Mouse (Mus musculus): Measurements from ENCODE around the gene Colq. TPM values are rescaled to one million over a fixed set of nuclear protein-coding genes. Genes with fewer than 3 reads are reported as not detected.

Gene Colq
- polyA plus RNA-seq, 2 experiments = 0.04 TPM; not detected in 1

GRCm38 (mm10) chr14:31571419-31571818 lies 19.7 kb downstream of the Colq start:
- no peaks in the 10 kb centered on the region for H3K9me3 ChIP-seq (ENCODE audit: control insufficient read depth, low read length)
- H3K4me1 ChIP-seq (replicated peaks; ENCODE audit: control insufficient read depth in 2 of 2, insufficient read depth in 2 of 2, low read length in 1 of 2) = peaks cover 11 to 23% of the 10 kb centered on the region in 2 experiments
- H3K36me3 ChIP-seq (replicated peaks; ENCODE audit: control insufficient read depth, insufficient read depth, low read depth) = no peaks in the 10 kb centered on the region
- TF ChIP-seq CTCF (IDR thresholded peaks at IDR 0.05; ENCODE audit: low read depth) (no peak), EP300 (IDR thresholded peaks at IDR 0.05; ENCODE audit: low read depth) (no peak)
- no peak for ATAC-seq (ENCODE audit: insufficient read depth)
- WGBS (ENCODE audit: insufficient replicate concordance) = 74% methylated on average over 5 of the region's 5 CpGs
- DNase-seq (ENCODE audit: low read depth in 3 of 3, low spot score in 3 of 3) = no peak
- no peak overlapping the region for H3K9ac ChIP-seq (replicated peaks)
- H3K4me2 ChIP-seq (ENCODE audit: low read depth) = no peak overlapping the region
- no peak overlapping the region for H3K27ac ChIP-seq
- no peak overlapping the region for H3K4me3 ChIP-seq (ENCODE audit: insufficient read depth in 1 of 2, low read depth in 2 of 2, low read length in 2 of 2)
- H3K27me3 ChIP-seq (ENCODE audit: control insufficient read depth, insufficient read depth, low read length) = no peaks in the 10 kb centered on the region

GRCm38 (mm10) chr14:31570131-31570951 lies 20.8 kb downstream of the Colq start:
- H3K9ac ChIP-seq (replicated peaks) = no peak overlapping the region
- DNase-seq (ENCODE audit: low read depth in 3 of 3, low spot score in 3 of 3) = peak; percentile 34 to 62 (median 43)

GRCm38 (mm10) chr14:31569151-31569631 lies 22.0 kb downstream of the Colq start:
- Histone ChIP-seq H3K4me3 (ENCODE audit: insufficient read depth in 1 of 2, low read depth in 2 of 2, low read length in 2 of 2) (no peak overlapping the region), H3K4me2 (ENCODE audit: low read depth) (no peak overlapping the region), H3K9me3 (ENCODE audit: control insufficient read depth, low read length) (no peaks in the 10 kb centered on the region), H3K9ac (replicated peaks) (no peak overlapping the region), H3K27ac (no peak overlapping the region; the same call in 1 of the 2 replicates), H3K4me1 (replicated peaks; ENCODE audit: control insufficient read depth in 2 of 2, insufficient read depth in 2 of 2, low read length in 1 of 2) (peaks cover 11 to 30% of the 10 kb centered on the region in 2 experiments), H3K36me3 (replicated peaks; ENCODE audit: control insufficient read depth, insufficient read depth, low read depth) (no peaks in the 10 kb centered on the region), H3K27me3 (ENCODE audit: control insufficient read depth, insufficient read depth, low read length) (no peaks in the 10 kb centered on the region)
- DNase-seq (ENCODE audit: low read depth in 3 of 3, low spot score in 3 of 3) (peak in 1 of 3 experiments; percentile 14), ATAC-seq (ENCODE audit: insufficient read depth) (no peak)
- TF ChIP-seq CTCF (IDR thresholded peaks at IDR 0.05; ENCODE audit: low read depth) (no peak), EP300 (IDR thresholded peaks at IDR 0.05; ENCODE audit: low read depth) (no peak)
- 16% methylated on average over 7 of the region's 7 CpGs for WGBS (ENCODE audit: insufficient replicate concordance)

More at GRCm38 (mm10) chr14:31570131-31570951, 20.8 kb downstream of the Colq start:
- H3K9me3 ChIP-seq (ENCODE audit: control insufficient read depth, low read length) = no peaks in the 10 kb centered on the region
- H3K27ac ChIP-seq = no peak overlapping the region
- 7% methylated on average over 6 of the region's 6 CpGs for WGBS (ENCODE audit: insufficient replicate concordance)
- TF ChIP-seq CTCF (IDR thresholded peaks at IDR 0.05; ENCODE audit: low read depth) (no peak), EP300 (IDR thresholded peaks at IDR 0.05; ENCODE audit: low read depth) (peak; percentile 64)
- H3K4me2 ChIP-seq (ENCODE audit: low read depth) = no peak overlapping the region
- no peaks in the 10 kb centered on the region for H3K27me3 ChIP-seq (ENCODE audit: control insufficient read depth, insufficient read depth, low read length)
- no peaks in the 10 kb centered on the region for H3K36me3 ChIP-seq (replicated peaks; ENCODE audit: control insufficient read depth, insufficient read depth, low read depth)
- no peak overlapping the region for H3K4me3 ChIP-seq (ENCODE audit: insufficient read depth in 1 of 2, low read depth in 2 of 2, low read length in 2 of 2)
- H3K4me1 ChIP-seq (replicated peaks; ENCODE audit: control insufficient read depth in 2 of 2, insufficient read depth in 2 of 2, low read length in 1 of 2) = peaks cover 11 to 25% of the 10 kb centered on the region in 2 experiments
- peak; percentile 75 for ATAC-seq (ENCODE audit: insufficient read depth)

- Histone ChIP-seq H3K27me3 (ENCODE audit: control insufficient read depth, insufficient read depth, low read length) (no peaks in the 10 kb centered on the region), H3K27ac (no peak overlapping the region), H3K36me3 (replicated peaks; ENCODE audit: control insufficient read depth, insufficient read depth, low read depth) (no peaks in the 10 kb centered on the region), H3K4me3 (ENCODE audit: insufficient read depth in 1 of 2, low read depth in 2 of 2, low read length in 2 of 2) (no peak overlapping the region), H3K9ac (replicated peaks) (no peak overlapping the region), H3K4me1 (replicated peaks; ENCODE audit: control insufficient read depth in 2 of 2, insufficient read depth in 2 of 2, low read length in 1 of 2) (peaks cover 8 to 27% of the 10 kb centered on the region in 2 experiments), H3K9me3 (ENCODE audit: control insufficient read depth, low read length) (no peaks in the 10 kb centered on the region), H3K4me2 (ENCODE audit: low read depth) (no peak overlapping the region)
- TF ChIP-seq EP300 (IDR thresholded peaks at IDR 0.05; ENCODE audit: low read depth) (no peak), CTCF (IDR thresholded peaks at IDR 0.05; ENCODE audit: low read depth) (no peak)
- WGBS (ENCODE audit: insufficient replicate concordance) = 64% methylated on average over 9 of the region's 9 CpGs
- ATAC-seq (ENCODE audit: insufficient read depth) = 0 out of 2 replicates have a peak, but pooled peaks have one; percentile 21
- no peak for DNase-seq (ENCODE audit: low read depth in 3 of 3, low spot score in 3 of 3)
Measured at GRCm38 (mm10) chr14:31565478-31566212, 25.5 kb downstream of the Colq start.

Measured in liver, embryonic 14.5 days (tissue).